8 mouse cellular contexts compared by ENCODE assay signal in the genomic region with DNA sequence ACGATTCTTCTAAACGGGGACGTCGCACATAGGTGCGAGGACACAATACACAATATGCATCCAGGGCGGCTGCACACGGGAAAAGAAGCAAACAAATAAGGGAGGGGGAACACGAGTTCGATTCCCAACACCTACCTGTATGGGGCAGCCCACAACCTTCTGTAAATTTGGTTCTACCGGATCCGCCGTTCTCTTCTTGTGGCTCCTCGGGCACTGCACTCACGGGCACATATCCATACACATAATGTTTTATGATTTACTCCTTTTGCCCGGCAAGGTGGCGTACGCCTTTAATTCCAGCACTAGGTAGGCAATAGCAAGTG. TPM values are rescaled to one million over a fixed set of nuclear protein-coding genes. Genes with fewer than 3 reads are reported as not detected.
DNase-seq lines count a peak whose midpoint lies in the region; ATAC-seq and TF ChIP-seq lines count a peak whose summit lies in the region.

No protein-coding gene starts in this region.

- no peak for DNase-seq in lung, adult 2 months
- DNase-seq in lung, postnatal 36 days, result no peak
- no peak for DNase-seq in right cerebral cortex, postnatal 10 days (ENCODE audit: low spot score in 2 of 2)
- DNase-seq in adrenal gland, postnatal 36 days, result no peak
- DNase-seq in embryo, embryonic 9.5 days (ENCODE audit: extremely low spot score), result no peak

- H3K27ac ChIP-seq in embryonic fibroblast, embryonic 13.5 days (ENCODE audit: insufficient read depth, low read length), result no peak overlapping the region
- peak overlapping the region; percentile 83 for H3K27ac ChIP-seq in limb, embryonic 12.5 days
- H3K27ac ChIP-seq in olfactory bulb, adult 2 months (ENCODE audit: insufficient read depth, low read depth, low read length), result 0 out of 2 replicates have a peak overlapping the region, but pooled peaks have one; percentile 14

- H3K4me2 ChIP-seq in limb, embryonic 12.5 days, result peak overlapping the region; percentile 73

- WGBS in lung, adult 2 months, result 9% methylated on average over 17 of the region's 17 CpGs
- 12% methylated on average over 17 of the region's 17 CpGs for WGBS in limb, embryonic 12.5 days
- 10% methylated on average over 17 of the region's 17 CpGs for WGBS in olfactory bulb, adult 2 months

- no peaks in the 10 kb centered on the region for H3K27me3 ChIP-seq in limb, embryonic 12.5 days

- no peaks in the 10 kb centered on the region for H3K36me3 ChIP-seq in limb, embryonic 12.5 days

- peaks cover 6% of the 10 kb centered on the region; the same call in 1 of the 2 replicates for H3K4me1 ChIP-seq in lung, adult 2 months (ENCODE audit: control insufficient read depth, insufficient read depth, low read length)
- H3K4me1 ChIP-seq in embryonic fibroblast, embryonic 13.5 days (ENCODE audit: control insufficient read depth, insufficient read depth, low read length), result no peaks in the 10 kb centered on the region
- peaks cover 29% of the 10 kb centered on the region for H3K4me1 ChIP-seq in limb, embryonic 12.5 days (replicated peaks)
- peaks cover 15% of the 10 kb centered on the region for H3K4me1 ChIP-seq in olfactory bulb, adult 2 months (ENCODE audit: control insufficient read depth, insufficient read depth, low read length)

- H3K9ac ChIP-seq in limb, embryonic 12.5 days (replicated peaks), result peak overlapping the region; percentile 95

- peak overlapping the region; percentile 92 for H3K4me3 ChIP-seq in lung, adult 2 months (replicated peaks; ENCODE audit: extremely low read depth, low read depth, low read length)
- H3K4me3 ChIP-seq in embryonic fibroblast, embryonic 13.5 days (ENCODE audit: insufficient read depth, low read length), result peak overlapping the region; percentile 65
- peak overlapping the region; percentile 95 for H3K4me3 ChIP-seq in limb, embryonic 12.5 days (replicated peaks)
- H3K4me3 ChIP-seq in olfactory bulb, adult 2 months (ENCODE audit: insufficient read depth, low read depth, low read length), result peak overlapping the region; percentile 90

- H3K9me3 ChIP-seq in limb, embryonic 12.5 days, result no peaks in the 10 kb centered on the region

- no peak for TF ChIP-seq POLR2A in lung, adult 2 months (IDR thresholded peaks at IDR 0.05; ENCODE audit: borderline replicate concordance, extremely low read depth, low read depth, low read length)
- no peak for TF ChIP-seq POLR2A in embryonic fibroblast, embryonic 13.5 days (IDR thresholded peaks at IDR 0.05; ENCODE audit: low read depth, low read length)
- TF ChIP-seq POLR2A in olfactory bulb, adult 2 months (IDR thresholded peaks at IDR 0.05; ENCODE audit: insufficient read depth, low read depth, low read length), result no peak

- TF ChIP-seq CTCF in lung, adult 2 months (IDR thresholded peaks at IDR 0.05; ENCODE audit: insufficient read depth, low read length), result no peak
- TF ChIP-seq CTCF in embryonic fibroblast, embryonic 13.5 days (IDR thresholded peaks at IDR 0.05; ENCODE audit: borderline replicate concordance, insufficient read depth, low read length), result no peak
- TF ChIP-seq CTCF in olfactory bulb, adult 2 months (IDR thresholded peaks at IDR 0.05; ENCODE audit: insufficient read depth, low read depth, low read length), result no peak

- ATAC-seq in limb, embryonic 12.5 days (ENCODE audit: insufficient number of reproducible peaks, insufficient read depth, low FRiP score, low TSS enrichment, low read depth), result no peak; the same call in 1 of the 2 replicates

RNA-seq across cellular contexts. Expression of gene Ptpn11, which starts 0.3 kb away (rescaled TPM):
- 31.2 and 44.4 TPM in 2 replicates for polyA plus RNA-seq in lung, adult 2 months (2012; rRNA removed)
- polyA plus RNA-seq in embryonic fibroblast, embryonic 13.5 days (2011; ENCODE audit: insufficient read length, low read depth, missing spikeins), result 90.6 and 103 TPM in 2 replicates
- polyA plus RNA-seq in limb, embryonic 12.5 days (2016; fragmentation: Nextera tagmentation; extraction: Ambion mirVana), result 23.3 and 23.8 TPM in 2 replicates
- not detected in 2 replicates for polyA plus RNA-seq in olfactory bulb, adult 2 months (2012; ENCODE audit: insufficient read depth, insufficient read length, low replicate concordance, missing spikeins)
- 100 to 1,000 TPM; 100 to 135 TPM for total RNA-seq in adrenal gland, postnatal 36 days (2021)

RNA-seq across cellular contexts. Expression of gene Rpl6, which starts 12.7 kb away (rescaled TPM):
- polyA plus RNA-seq in lung, adult 2 months (2012; rRNA removed), result 171 and 213 TPM in 2 replicates
- polyA plus RNA-seq in embryonic fibroblast, embryonic 13.5 days (2011; ENCODE audit: insufficient read length, low read depth, missing spikeins), result 1,069 and 1,098 TPM in 2 replicates
- 618 and 637 TPM in 2 replicates for polyA plus RNA-seq in limb, embryonic 12.5 days (2016; fragmentation: Nextera tagmentation; extraction: Ambion mirVana)
- polyA plus RNA-seq in olfactory bulb, adult 2 months (2012; ENCODE audit: insufficient read depth, insufficient read length, low replicate concordance, missing spikeins), result not detected in 2 replicates
- total RNA-seq in adrenal gland, postnatal 36 days (2021), result 1,000 to 10,000 TPM; 1,036 to 1,050 TPM

RNA-seq across cellular contexts. Expression of gene Hectd4, which starts 28.5 kb away (rescaled TPM):
- polyA plus RNA-seq in lung, adult 2 months (2012; rRNA removed), result 15.4 and 16.4 TPM in 2 replicates
- polyA plus RNA-seq in embryonic fibroblast, embryonic 13.5 days (2011; ENCODE audit: insufficient read length, low read depth, missing spikeins), result 17.2 and 18.0 TPM in 2 replicates
- 7.0 and 8.4 TPM in 2 replicates for polyA plus RNA-seq in limb, embryonic 12.5 days (2016; fragmentation: Nextera tagmentation; extraction: Ambion mirVana)
- 49.0 TPM in 1 of 2 replicates, not detected in the other for polyA plus RNA-seq in olfactory bulb, adult 2 months (2012; ENCODE audit: insufficient read depth, insufficient read length, low replicate concordance, missing spikeins)
- total RNA-seq in adrenal gland, postnatal 36 days (2021), result 10 to 100 TPM; 22.1 to 23.2 TPM
